Mouse (Mus musculus) kidney, adult 18-20 months (tissue): ENCODE data around the gene Fcer1a.
"Not testable (repeated sequence)": the region's sequence is repeated elsewhere in the genome, so short reads cannot be mapped to it uniquely, and the experiment has no call there.

Experiments used
- DNase-seq: peaks from one replicate; pipeline ENCODE4 v3.0.0; 2021

Gene Fcer1a

DNA sequence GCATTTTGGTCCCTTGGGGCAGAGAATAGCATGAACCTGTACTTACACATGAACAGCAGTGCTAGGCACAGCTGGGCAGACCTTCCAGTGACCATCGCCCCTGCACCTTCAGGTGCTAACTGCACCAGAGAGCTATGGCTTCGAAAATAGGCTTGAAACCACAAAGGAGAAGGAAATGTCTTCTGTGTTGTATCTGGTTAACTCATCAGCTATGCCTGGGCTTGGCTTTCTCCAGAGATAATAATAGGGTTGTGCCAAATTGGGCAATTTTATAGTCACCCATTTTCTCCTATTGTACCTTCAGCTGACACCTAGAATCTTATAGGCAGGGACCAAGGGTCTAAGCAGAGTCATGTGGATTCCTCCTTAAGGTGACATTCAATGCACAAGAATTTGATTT lies at the start of gene Fcer1a:
Gene Fcer1a (minus strand): TSS at position 134 of the 400 bp plus-strand sequence.
- DNase-seq = no peak

DNA sequence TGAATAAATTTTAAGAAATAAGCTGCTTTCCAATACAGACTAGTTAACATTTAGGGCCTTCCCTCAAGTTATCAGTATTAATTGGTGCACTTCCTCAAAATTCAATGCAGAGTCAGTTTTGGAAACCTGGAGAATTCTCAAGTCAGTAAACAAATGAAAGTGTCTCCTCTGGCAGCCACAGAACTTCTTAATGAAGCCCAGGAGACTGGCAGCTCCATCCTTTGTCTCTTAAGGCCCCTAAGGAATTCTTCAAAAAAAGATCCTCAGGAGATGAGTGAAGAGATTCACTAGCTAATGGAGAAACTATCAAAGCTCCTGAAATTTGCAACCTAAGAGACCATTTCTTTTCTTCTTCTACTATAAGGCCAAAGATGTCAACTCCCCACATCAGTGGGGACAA lies 38.7 kb upstream of the Fcer1a start, which contains the start of gene Olfr418:
Gene Olfr418 (plus strand): TSS at position 301 of the 400 bp plus-strand sequence.
- no peak for DNase-seq

DNA sequence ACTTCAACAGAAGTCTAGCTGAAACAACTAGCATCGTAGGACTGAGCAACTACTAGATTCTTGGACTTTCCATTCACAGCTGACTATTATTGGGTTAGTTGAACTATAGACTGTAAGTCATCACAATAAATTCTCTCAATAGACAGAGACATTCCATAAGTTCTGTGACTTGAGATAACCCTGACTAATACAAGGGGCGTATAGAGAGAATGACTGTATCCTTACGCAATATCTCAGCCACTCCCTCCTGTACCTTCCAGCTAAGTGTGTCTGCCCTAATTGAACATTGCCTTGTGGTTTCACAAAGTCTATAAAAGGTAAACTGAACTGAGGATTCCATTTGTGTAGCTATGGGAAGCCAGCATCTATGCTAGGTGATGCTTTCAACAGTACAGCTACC lies 22.9 kb upstream of the Fcer1a start:
- DNase-seq = no peak

DNA sequence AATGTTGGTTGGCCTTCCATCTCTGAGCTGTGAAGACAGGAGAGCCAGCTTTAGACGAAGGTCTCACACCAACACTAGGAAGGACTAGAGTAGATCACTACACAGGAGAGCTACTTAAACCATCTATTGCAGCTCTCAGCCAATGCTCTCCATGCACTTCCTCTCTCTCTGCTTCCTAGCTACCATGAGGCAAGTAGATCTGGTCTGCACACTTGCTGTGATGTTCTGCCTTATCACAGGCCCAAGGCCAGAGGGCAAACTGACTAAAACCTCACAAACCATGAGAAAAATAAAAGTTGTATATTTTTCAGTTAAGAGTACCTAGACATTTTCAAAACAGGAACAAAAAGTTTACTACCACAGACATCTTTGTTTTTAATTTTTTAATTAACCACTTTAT lies 10.0 kb upstream of the Fcer1a start:
- DNase-seq = not testable (repeated sequence)

DNA sequence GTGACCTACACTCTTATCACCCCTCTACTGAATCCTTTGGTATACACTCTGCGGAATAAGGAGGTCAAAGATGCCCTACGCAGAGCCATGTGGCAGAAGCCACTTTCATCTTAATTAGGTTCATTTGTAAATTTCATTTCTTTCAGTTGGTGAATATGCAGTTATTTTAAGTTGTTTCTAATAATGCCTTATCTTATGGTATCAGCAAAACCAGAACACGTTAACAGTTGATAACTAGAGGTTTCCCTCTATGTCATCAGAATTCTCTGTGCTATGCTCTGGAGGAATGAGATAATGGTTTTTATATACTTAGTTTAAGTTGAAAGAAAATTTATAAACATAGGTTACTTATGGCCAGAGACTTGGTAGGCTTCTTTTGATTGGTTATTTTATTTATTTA lies 10.5 kb downstream of the Fcer1a start:
- DNase-seq = no peak

DNA sequence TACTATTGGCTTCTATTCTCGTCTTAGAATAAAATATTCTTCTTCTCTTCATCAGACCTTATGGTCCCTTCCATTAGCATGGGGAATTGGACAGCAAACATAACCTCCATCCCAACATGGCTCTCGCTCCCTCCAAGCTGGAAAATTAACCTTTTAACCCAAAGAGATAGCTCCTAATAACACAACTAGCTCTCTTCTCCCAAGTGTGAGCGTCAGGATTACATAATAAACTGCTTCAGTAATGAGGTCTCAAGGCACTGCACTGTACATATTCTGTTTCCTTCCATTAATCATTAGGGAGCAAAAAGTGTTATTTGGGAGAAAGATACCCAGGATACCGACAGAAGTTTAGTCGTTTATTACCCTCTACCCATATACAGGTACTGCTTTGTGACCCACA lies 14.9 kb downstream of the Fcer1a start, which contains the start of gene Olfr1404:
Gene Olfr1404 (plus strand): TSS at position 301 of the 400 bp plus-strand sequence.
- DNase-seq = no peak

DNA sequence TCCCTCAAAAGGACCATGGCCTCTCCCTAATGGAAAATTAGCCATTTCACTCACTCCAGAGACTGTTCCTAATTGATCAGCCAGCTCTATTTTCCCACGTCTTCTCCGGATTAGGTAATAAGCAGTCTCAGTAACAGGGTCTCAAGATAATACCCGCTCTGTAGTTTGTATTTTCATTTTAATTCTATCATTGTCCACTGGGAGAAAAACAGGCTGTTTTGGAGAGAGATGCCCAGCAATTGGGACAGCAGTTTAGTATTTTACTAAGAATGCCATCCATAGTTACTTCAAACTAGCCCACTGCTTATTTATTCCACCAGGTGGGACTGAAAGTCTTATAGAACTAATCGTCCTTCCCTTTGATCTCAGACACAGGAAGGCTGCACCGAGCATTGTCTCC lies 29.5 kb downstream of the Fcer1a start, which contains the start of gene Olfr218:
Gene Olfr218 (plus strand): TSS at position 301 of the 400 bp plus-strand sequence.
- no peak for DNase-seq

DNA sequence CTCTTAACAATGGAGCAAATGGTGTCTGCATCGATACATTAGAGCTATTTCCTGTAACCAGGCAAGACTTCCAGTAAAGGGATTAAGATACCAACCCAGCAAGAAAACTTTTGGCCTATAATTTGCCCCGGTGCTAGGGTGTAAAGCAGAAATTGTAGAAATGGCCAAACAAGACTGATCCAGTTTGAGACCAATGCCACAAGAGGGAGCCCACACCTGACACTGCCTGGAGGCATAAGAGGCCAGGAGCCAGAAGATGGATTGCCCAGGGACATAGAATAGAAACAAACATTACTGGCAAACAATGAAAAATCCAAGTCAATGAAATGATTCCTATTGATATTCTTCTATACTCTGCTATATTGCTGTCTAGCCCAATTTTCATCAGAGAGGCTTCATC lies 30.7 kb downstream of the Fcer1a start:
- no peak for DNase-seq

DNA sequence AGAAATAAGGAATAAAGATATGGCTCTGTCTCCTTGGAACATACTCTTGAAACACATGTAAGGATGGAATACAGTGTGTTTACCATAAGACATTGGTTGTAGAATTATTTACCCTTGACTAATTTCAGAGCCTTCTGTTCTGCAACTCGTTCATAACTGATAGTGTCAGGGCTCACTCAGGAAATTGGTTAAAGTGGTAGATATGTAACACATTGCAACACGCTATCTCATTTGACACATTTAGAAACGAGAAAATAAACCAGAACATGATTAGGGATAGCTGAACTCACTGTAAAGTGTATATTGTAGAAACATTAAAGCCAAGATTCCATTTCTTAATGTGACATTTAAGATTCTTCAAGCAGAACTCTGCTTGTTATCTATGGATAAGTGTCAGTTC lies 35.0 kb downstream of the Fcer1a start:
- no peak for DNase-seq

DNA sequence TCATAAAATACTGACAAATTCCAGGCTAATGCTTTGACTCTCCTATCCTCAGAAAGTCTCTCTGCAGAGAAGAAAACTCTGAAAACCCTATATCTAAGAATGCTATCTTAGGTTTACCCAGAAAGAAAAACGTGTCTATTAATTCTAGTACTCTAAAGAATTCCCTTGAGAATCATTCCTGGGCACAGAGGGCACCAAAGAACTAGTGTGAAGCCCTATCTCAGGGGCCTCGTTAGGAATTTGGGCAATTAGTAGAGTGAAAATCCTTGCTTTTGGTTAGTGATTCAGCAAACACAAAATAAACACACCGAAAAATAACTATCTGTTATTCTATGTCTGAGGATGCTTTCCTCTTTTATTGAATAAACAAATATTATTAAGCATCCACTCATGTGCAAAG lies 36.5 kb downstream of the Fcer1a start, which contains the start of gene Olfr1406:
Gene Olfr1406 (minus strand): TSS at position 101 of the 400 bp plus-strand sequence.
- DNase-seq = no peak

DNA sequence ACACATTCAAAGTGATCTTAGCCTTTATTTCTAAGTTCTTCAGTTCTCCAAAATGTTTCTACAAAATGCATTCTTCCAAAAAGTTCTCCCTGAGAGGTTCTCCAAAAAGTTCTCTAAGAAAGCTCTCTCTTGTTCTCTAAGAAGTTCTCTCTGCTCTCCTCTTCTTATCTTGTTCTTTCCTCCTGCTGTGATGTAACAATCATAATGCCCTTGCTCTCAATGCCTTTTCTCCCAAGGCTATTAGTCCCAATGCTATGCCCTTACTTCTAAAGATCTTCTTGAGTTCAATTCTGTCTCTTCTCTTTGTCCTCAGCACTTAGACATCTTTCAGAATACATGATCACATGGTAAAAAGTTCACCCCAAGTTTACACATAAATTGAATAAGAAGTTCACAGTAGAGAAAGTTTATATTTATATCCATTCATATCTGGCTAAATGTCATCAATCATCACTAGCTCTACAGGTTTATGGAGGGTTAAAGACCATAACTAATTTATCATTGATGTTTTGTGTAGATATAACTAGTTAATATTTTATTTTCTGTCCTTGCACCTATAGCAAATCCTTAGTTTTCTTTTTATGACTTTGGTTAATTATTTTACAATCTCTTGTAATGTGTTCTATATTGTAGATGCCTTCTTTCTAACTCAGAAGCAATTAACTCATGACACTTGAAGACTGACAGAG lies 52.7 kb downstream of the Fcer1a start:
- DNase-seq = no peak
